Comparison of ENCODE assay signal across 18 mouse cellular contexts in the genomic region with DNA sequence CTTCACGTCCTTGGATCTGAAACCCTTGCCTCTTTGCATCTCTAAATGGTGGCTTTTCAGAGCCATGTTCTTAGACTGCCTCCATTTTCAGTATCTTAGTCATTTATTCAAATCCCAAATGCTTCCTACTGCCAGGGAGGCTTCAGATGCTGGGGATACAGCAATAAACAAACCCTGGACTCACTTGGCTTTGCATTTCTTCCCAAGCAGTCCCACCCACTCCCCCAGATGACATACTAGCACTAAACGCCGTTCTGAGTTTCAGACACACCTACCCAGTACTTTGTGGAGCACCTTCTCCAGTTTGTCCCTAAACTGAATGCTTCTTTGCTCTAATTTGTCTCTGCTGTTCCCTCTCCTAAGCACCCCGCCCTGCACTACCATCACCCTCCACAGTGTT.
"Had no signal": no experiment of that assay in that cellular context is flagged by ENCODE, and none has a peak within 500 bp of the region (broad histone marks: within the 10 kb centered on the region; RNA-seq: fewer than 3 reads in every experiment).

No protein-coding gene starts in this region.

- H3K27ac ChIP-seq: kidney, postnatal 0 days; limb, embryonic 10.5 days; limb, embryonic 13.5 days; liver, embryonic 12.5 days; liver, embryonic 15.5 days; lung, embryonic 15.5 days had no signal

- H3K4me3 ChIP-seq: limb, embryonic 10.5 days; limb, embryonic 13.5 days; liver, embryonic 12.5 days; liver, embryonic 15.5 days; lung, embryonic 15.5 days; megakaryocyte, embryonic 14.5 days had no signal

- H3K9ac ChIP-seq: limb, embryonic 13.5 days; liver, embryonic 12.5 days; liver, embryonic 15.5 days; lung, embryonic 15.5 days had no signal

- ATAC-seq: liver, embryonic 12.5 days had no signal

- H3K4me1 ChIP-seq: limb, embryonic 10.5 days; limb, embryonic 13.5 days; liver, embryonic 15.5 days; lung, embryonic 15.5 days had no signal

- H3K27me3 ChIP-seq: liver, embryonic 15.5 days; lung, embryonic 15.5 days; megakaryocyte, embryonic 14.5 days had no signal

- DNase-seq: kidney, adult 18-20 months; kidney, adult 9 months; kidney, postnatal 25 days; liver; lung, adult 18-20 months; lung, postnatal 10 days; lung, postnatal 36 days; midbrain, embryonic 14.5 days; right cerebral cortex, postnatal 4 days; thymus, postnatal 36 days had no signal

- H3K4me2 ChIP-seq: limb, embryonic 13.5 days; liver, embryonic 12.5 days; liver, embryonic 15.5 days; lung, embryonic 15.5 days; midbrain, embryonic 11.5 days had no signal

- H3K36me3 ChIP-seq: limb, embryonic 10.5 days; limb, embryonic 13.5 days; liver, embryonic 12.5 days; liver, embryonic 15.5 days; lung, embryonic 15.5 days had no signal

- H3K9me3 ChIP-seq: limb, embryonic 10.5 days; limb, embryonic 13.5 days; liver, embryonic 12.5 days; liver, embryonic 15.5 days; lung, embryonic 15.5 days had no signal
